Mouse (Mus musculus) hindbrain, embryonic 14.5 days (tissue): ENCODE measurements at regions not wholly inside any gene's neighbourhood (a gene's known extent, or its start where the extent isn't known, plus 50 kb on each side); places are given as distances from the start of the nearest gene placed in this dataset.

Experiments
- ATAC-seq: fragments of 200-750 bp; cut with Nextera tagmentation; 2 replicates; pipeline ENCODE4 v1.8.0; 2017; ENCODE audit warnings: moderate number of reproducible peaks, mild to moderate bottlenecking, moderate TSS enrichment, moderate library complexity; ENCODE audit not compliant: low FRiP score
- DNase-seq: peaks from one replicate; pipeline ENCODE4 v3.0.0-alpha.2; 2015; ENCODE audit warnings: low spot score
- H3K27ac ChIP-seq: fragments of 300-500 bp; sonication (generic); 2 replicates; pipeline ENCODE4 v1.5.1; 2014; ENCODE audit warnings: mild to moderate bottlenecking, moderate library complexity
- H3K27me3 ChIP-seq: fragments of 300-500 bp; sonication (generic); 2 replicates; pipeline ENCODE4 v1.6.1; 2014; ENCODE audit warnings: mild to moderate bottlenecking, low read length, mixed read lengths; ENCODE audit not compliant: control insufficient read depth, insufficient read depth
- H3K36me3 ChIP-seq: fragments of 300-500 bp; sonication (generic); replicated peaks from 2 replicates; pipeline ENCODE4 v1.6.1; 2014; ENCODE audit not compliant: control insufficient read depth, insufficient read depth
- H3K4me1 ChIP-seq: fragments of 300-500 bp; sonication (generic); replicated peaks from 2 replicates; pipeline ENCODE4 v1.6.1; 2014; ENCODE audit warnings: antibody characterized with exemption, low read length, mixed read lengths; ENCODE audit not compliant: control insufficient read depth, insufficient read depth
- H3K4me2 ChIP-seq: fragments of 300-500 bp; sonication (generic); replicated peaks from 2 replicates; pipeline ENCODE4 v1.6.1; 2014; ENCODE audit warnings: mild to moderate bottlenecking, moderate library complexity
- H3K4me3 ChIP-seq: fragments of 300-500 bp; sonication (generic); replicated peaks from 2 replicates; pipeline ENCODE4 v1.5.1; 2014; ENCODE audit warnings: mild to moderate bottlenecking, low read length
- H3K9ac ChIP-seq: fragments of 300-500 bp; sonication (generic); 2 replicates; pipeline ENCODE4 v1.6.1; 2014
- H3K9me3 ChIP-seq: fragments of 300-500 bp; sonication (generic); 2 replicates; pipeline ENCODE4 v1.6.1; 2016; ENCODE audit warnings: low read length; ENCODE audit not compliant: control insufficient read depth
- WGBS: fragments of 180-500 bp; shearing (Covaris S2); extraction: QIAGEN DNeasy Blood & Tissue Kit; methylation state at CpG from one replicate; pipeline ENCODE4 v1.1.7; 2014; 5-methylcytosine and 5-hydroxymethylcytosine counted together

GRCm38 (mm10) chrX:12439447-12439846 is 148.2 kb upstream of the Atp6ap2 start:
- no peaks in the 10 kb centered on the region for H3K4me1 ChIP-seq
- H3K9ac ChIP-seq: no peak overlapping the region
- WGBS: 83% methylated on average over 12 of the region's 12 CpGs
- DNase-seq: no peak
- no peaks in the 10 kb centered on the region for H3K36me3 ChIP-seq
- no peak overlapping the region for H3K4me3 ChIP-seq
- no peak overlapping the region for H3K27ac ChIP-seq
- no peak for ATAC-seq
- H3K4me2 ChIP-seq: no peak overlapping the region
- no peaks in the 10 kb centered on the region for H3K9me3 ChIP-seq
- no peaks in the 10 kb centered on the region for H3K27me3 ChIP-seq

GRCm38 (mm10) chrX:12443794-12444193 is 143.8 kb upstream of the Atp6ap2 start:
- no peak for ATAC-seq
- Histone ChIP-seq H3K4me1 (no peaks in the 10 kb centered on the region), H3K27ac (no peak overlapping the region), H3K4me3 (no peak overlapping the region), H3K36me3 (no peaks in the 10 kb centered on the region), H3K27me3 (no peaks in the 10 kb centered on the region), H3K9me3 (no peaks in the 10 kb centered on the region), H3K4me2 (no peak overlapping the region), H3K9ac (no peak overlapping the region)
- WGBS: 78% methylated on average over 5 of the region's 5 CpGs
- DNase-seq: no peak

- H3K27me3 ChIP-seq: no peaks in the 10 kb centered on the region
- H3K27ac ChIP-seq: no peak overlapping the region
- H3K36me3 ChIP-seq: no peaks in the 10 kb centered on the region
- no peaks in the 10 kb centered on the region for H3K4me1 ChIP-seq
- H3K4me2 ChIP-seq: no peak overlapping the region
- no peak for DNase-seq
- WGBS: 96% methylated on average over 2 of the region's 2 CpGs
- no peak overlapping the region for H3K4me3 ChIP-seq
- no peak for ATAC-seq
- no peaks in the 10 kb centered on the region for H3K9me3 ChIP-seq
- H3K9ac ChIP-seq: no peak overlapping the region
These were observed 142.5 kb upstream of the Atp6ap2 start for GRCm38 (mm10) chrX:12445093-12445492.

GRCm38 (mm10) chrX:12447962-12448361 is 139.6 kb upstream of the Atp6ap2 start:
- Histone ChIP-seq H3K4me3 (no peak overlapping the region), H3K27ac (no peak overlapping the region), H3K36me3 (no peaks in the 10 kb centered on the region), H3K4me2 (no peak overlapping the region), H3K9me3 (no peaks in the 10 kb centered on the region), H3K9ac (no peak overlapping the region), H3K27me3 (no peaks in the 10 kb centered on the region), H3K4me1 (no peaks in the 10 kb centered on the region)
- DNase-seq: no peak
- ATAC-seq: no peak

- ATAC-seq (no peak), DNase-seq (no peak)
- 86% methylated on average over 3 of the region's 3 CpGs for WGBS
- no peaks in the 10 kb centered on the region for H3K9me3 ChIP-seq
- no peak overlapping the region for H3K4me3 ChIP-seq
- H3K4me1 ChIP-seq: no peaks in the 10 kb centered on the region
- H3K9ac ChIP-seq: no peak overlapping the region
- H3K4me2 ChIP-seq: no peak overlapping the region
- H3K27ac ChIP-seq: no peak overlapping the region
- no peaks in the 10 kb centered on the region for H3K27me3 ChIP-seq
- H3K36me3 ChIP-seq: no peaks in the 10 kb centered on the region
These were observed 137.9 kb upstream of the Atp6ap2 start for GRCm38 (mm10) chrX:12449688-12450087.

- no peaks in the 10 kb centered on the region for H3K36me3 ChIP-seq
- H3K27ac ChIP-seq: no peak overlapping the region
- H3K4me2 ChIP-seq: no peak overlapping the region
- ATAC-seq (no peak), DNase-seq (no peak)
- 89% methylated on average over 8 of the region's 8 CpGs for WGBS
- H3K4me3 ChIP-seq: no peak overlapping the region
- no peaks in the 10 kb centered on the region for H3K27me3 ChIP-seq
- no peak overlapping the region for H3K9ac ChIP-seq
- H3K4me1 ChIP-seq: no peaks in the 10 kb centered on the region
- H3K9me3 ChIP-seq: no peaks in the 10 kb centered on the region
These were observed 134.4 kb upstream of the Atp6ap2 start for GRCm38 (mm10) chrX:12452979-12453769.

- H3K9me3 ChIP-seq: no peaks in the 10 kb centered on the region
- no peak overlapping the region for H3K4me2 ChIP-seq
- WGBS: 86% methylated on average over 2 of the region's 2 CpGs
- H3K4me3 ChIP-seq: no peak overlapping the region
- H3K36me3 ChIP-seq: no peaks in the 10 kb centered on the region
- H3K27me3 ChIP-seq: no peaks in the 10 kb centered on the region; the same call in 1 of the 2 replicates
- DNase-seq (no peak), ATAC-seq (no peak)
- peaks cover under 1% of the 10 kb centered on the region; the same call in 1 of the 2 replicates for H3K4me1 ChIP-seq
- no peak overlapping the region for H3K9ac ChIP-seq
- H3K27ac ChIP-seq: no peak overlapping the region
These were observed 125.9 kb upstream of the Atp6ap2 start for GRCm38 (mm10) chrX:12461657-12462056.

GRCm38 (mm10) chrX:12462936-12463647 is 124.5 kb upstream of the Atp6ap2 start:
- DNase-seq (no peak), ATAC-seq (no peak)
- H3K9ac ChIP-seq: no peak overlapping the region
- H3K36me3 ChIP-seq: no peaks in the 10 kb centered on the region
- 58% methylated on average over 11 of the region's 11 CpGs for WGBS
- peaks cover 12% of the 10 kb centered on the region; the same call in 1 of the 2 replicates for H3K4me1 ChIP-seq
- no peak overlapping the region for H3K4me3 ChIP-seq
- H3K27ac ChIP-seq: no peak overlapping the region
- no peaks in the 10 kb centered on the region; the same call in 1 of the 2 replicates for H3K27me3 ChIP-seq
- H3K9me3 ChIP-seq: no peaks in the 10 kb centered on the region
- H3K4me2 ChIP-seq: no peak overlapping the region

GRCm38 (mm10) chrX:12466312-12466711 is 121.3 kb upstream of the Atp6ap2 start:
- 34% methylated on average over 9 of the region's 10 CpGs for WGBS
- Histone ChIP-seq H3K4me2 (no peak overlapping the region), H3K4me3 (no peak overlapping the region), H3K4me1 (peaks cover 12% of the 10 kb centered on the region; the same call in 1 of the 2 replicates), H3K27ac (0 out of 2 replicates have a peak overlapping the region, but pooled peaks have one; percentile 47), H3K36me3 (no peaks in the 10 kb centered on the region), H3K9me3 (no peaks in the 10 kb centered on the region), H3K27me3 (no peaks in the 10 kb centered on the region; the same call in 1 of the 2 replicates), H3K9ac (no peak overlapping the region)
- DNase-seq (peak; percentile 23), ATAC-seq (0 out of 2 replicates have a peak, but pooled peaks have one; percentile 26)
